Mouse (Mus musculus) gastrocnemius, postnatal 4 days (tissue): Measurements from ENCODE around the gene Cbr2. TPM values are rescaled to one million over a fixed set of nuclear protein-coding genes. Genes with fewer than 3 reads are reported as not detected.
"Not testable (repeated sequence)": the region's sequence is repeated elsewhere in the genome, so short reads cannot be mapped to it uniquely, and the experiment has no call there.

Experiments used
- DNase-seq, 2 experiments: peaks; one replicate each; pipeline ENCODE4 v3.0.0; 2021 to 2022; ENCODE audit warnings: low spot score in 2 of 2, mixed read lengths in 2 of 2
- total RNA-seq, 2 experiments: library from RNA; stranded (reverse); gene quantifications; 2 replicates each; pipeline ENCODE4 v1.2.3; 2021

Gene Cbr2
- total RNA-seq, 2 experiments from 2014 or later = 9.5 to 10.4 TPM

- DNase-seq = no peak
These were observed 1.6 kb upstream of the Cbr2 start for GRCm38 (mm10) chr11:120733521-120733920.

GRCm38 (mm10) chr11:120731395-120731794, 519 bp downstream of the Cbr2 start:
- no peak for DNase-seq

- DNase-seq = no peak
These were observed 1.5 kb downstream of the Cbr2 start for GRCm38 (mm10) chr11:120730331-120730870.

- not testable (repeated sequence) for DNase-seq
These were observed 2.4 kb downstream of the Cbr2 start for GRCm38 (mm10) chr11:120729432-120730050.

- no peak for DNase-seq
These were observed 3.2 kb downstream of the Cbr2 start for GRCm38 (mm10) chr11:120728530-120729240.

- DNase-seq = no peak
These were observed 4.3 kb downstream of the Cbr2 start for GRCm38 (mm10) chr11:120727564-120727963.

- peak; percentile 56 to 80 for DNase-seq
These were observed 4.8 kb downstream of the Cbr2 start, which contains the start of gene Dcxr for GRCm38 (mm10) chr11:120727169-120727527. Gene Dcxr, minus strand, starts transcription at chr11:120727281.

GRCm38 (mm10) chr11:120726243-120727168, 5.4 kb downstream of the Cbr2 start:
- DNase-seq = no peak

- no peak for DNase-seq
These were observed 8.4 kb downstream of the Cbr2 start for GRCm38 (mm10) chr11:120723509-120723908.

GRCm38 (mm10) chr11:120722761-120723382, 9.0 kb downstream of the Cbr2 start:
- no peak for DNase-seq

- DNase-seq = no peak
These were observed 9.8 kb downstream of the Cbr2 start for GRCm38 (mm10) chr11:120722067-120722630.

GRCm38 (mm10) chr11:120721124-120722066, 10.5 kb downstream of the Cbr2 start, which contains the start of gene Rac3:
Gene Rac3, plus strand, starts transcription at chr11:120721470.
- peak; percentile 64 to 77 for DNase-seq

GRCm38 (mm10) chr11:120720450-120720849, 11.5 kb downstream of the Cbr2 start:
- peak; percentile 89 to 91 for DNase-seq

- DNase-seq = no peak
These were observed 12.0 kb downstream of the Cbr2 start for GRCm38 (mm10) chr11:120719841-120720376.

- DNase-seq = no peak
These were observed 12.7 kb downstream of the Cbr2 start for GRCm38 (mm10) chr11:120719242-120719641.

- DNase-seq = no peak
These were observed 16.8 kb downstream of the Cbr2 start for GRCm38 (mm10) chr11:120715131-120715530.

- DNase-seq = no peak
These were observed 17.4 kb downstream of the Cbr2 start for GRCm38 (mm10) chr11:120714546-120714945.

- DNase-seq = peak; percentile 85 to 95
These were observed 18.1 kb downstream of the Cbr2 start, which contains the start of the genes Cenpx and Lrrc45 for GRCm38 (mm10) chr11:120713580-120714518. Gene Cenpx, minus strand, starts transcription at chr11:120713738. Gene Lrrc45, plus strand, starts transcription at chr11:120713925.
